Mouse (Mus musculus) heart, embryonic 11.5 days (tissue): ENCODE measurements around the gene Plb1. TPM values are rescaled to one million over a fixed set of nuclear protein-coding genes. Genes with fewer than 3 reads are reported as not detected.

Experiments
- ATAC-seq: fragments of 200-750 bp; cut with Nextera tagmentation; replicated peaks from 2 replicates; pipeline ENCODE4 v1.8.0; 2017; ENCODE audit warnings: moderate library complexity; ENCODE audit not compliant: insufficient number of reproducible peaks, low FRiP score, low TSS enrichment
- H3K27ac ChIP-seq: fragments of 300-500 bp; sonication (generic); 2 replicates; pipeline ENCODE4 v1.5.1; 2014; ENCODE audit warnings: mild to moderate bottlenecking, low read depth, low read length
- H3K27me3 ChIP-seq: fragments of 300-500 bp; sonication (generic); 2 replicates; pipeline ENCODE4 v1.6.1; 2014; ENCODE audit warnings: mild to moderate bottlenecking, low read length, mixed read lengths; ENCODE audit not compliant: control insufficient read depth, insufficient read depth
- H3K36me3 ChIP-seq: fragments of 300-500 bp; sonication (generic); 2 replicates; pipeline ENCODE4 v1.6.1; 2014; ENCODE audit warnings: mild to moderate bottlenecking, low read length, moderate library complexity, mixed read lengths; ENCODE audit not compliant: control insufficient read depth, insufficient read depth
- H3K4me1 ChIP-seq: fragments of 300-500 bp; sonication (generic); 2 replicates; pipeline ENCODE4 v1.6.1; 2014; ENCODE audit warnings: low read length; ENCODE audit not compliant: control insufficient read depth, insufficient read depth
- H3K4me2 ChIP-seq: fragments of 300-500 bp; sonication (generic); 2 replicates; pipeline ENCODE4 v1.6.1; 2014; ENCODE audit warnings: mild to moderate bottlenecking, moderate library complexity
- H3K4me3 ChIP-seq: fragments of 300-500 bp; sonication (generic); 2 replicates; pipeline ENCODE4 v1.5.1; 2014; ENCODE audit warnings: low read depth, low read length
- H3K9ac ChIP-seq: fragments of 300-500 bp; sonication (generic); 2 replicates; pipeline ENCODE4 v1.6.1; 2014; ENCODE audit warnings: mild to moderate bottlenecking, low read depth, low read length, moderate library complexity
- H3K9me3 ChIP-seq: fragments of 300-500 bp; sonication (generic); replicated peaks from 2 replicates; pipeline ENCODE4 v1.6.1; 2016; ENCODE audit warnings: low read length; ENCODE audit not compliant: control insufficient read depth
- WGBS: fragments of 180-500 bp; shearing (Covaris S2); extraction: QIAGEN DNeasy Blood & Tissue Kit; methylation state at CpG from one replicate; pipeline ENCODE4 v1.1.7; 2014; ENCODE audit not compliant: insufficient replicate concordance; 5-methylcytosine and 5-hydroxymethylcytosine counted together
- polyA plus RNA-seq: library from polyadenylated mRNA; unstranded; fragments of >200 nt; fragmentation: Nextera tagmentation; extraction: Ambion mirVana; gene quantifications from 2 replicates; pipeline ENCODE4 v1.2.1, GENCODE M21; 2014

Gene Plb1
- polyA plus RNA-seq, 1 experiment from 2014 or later = 1.4 TPM

DNA sequence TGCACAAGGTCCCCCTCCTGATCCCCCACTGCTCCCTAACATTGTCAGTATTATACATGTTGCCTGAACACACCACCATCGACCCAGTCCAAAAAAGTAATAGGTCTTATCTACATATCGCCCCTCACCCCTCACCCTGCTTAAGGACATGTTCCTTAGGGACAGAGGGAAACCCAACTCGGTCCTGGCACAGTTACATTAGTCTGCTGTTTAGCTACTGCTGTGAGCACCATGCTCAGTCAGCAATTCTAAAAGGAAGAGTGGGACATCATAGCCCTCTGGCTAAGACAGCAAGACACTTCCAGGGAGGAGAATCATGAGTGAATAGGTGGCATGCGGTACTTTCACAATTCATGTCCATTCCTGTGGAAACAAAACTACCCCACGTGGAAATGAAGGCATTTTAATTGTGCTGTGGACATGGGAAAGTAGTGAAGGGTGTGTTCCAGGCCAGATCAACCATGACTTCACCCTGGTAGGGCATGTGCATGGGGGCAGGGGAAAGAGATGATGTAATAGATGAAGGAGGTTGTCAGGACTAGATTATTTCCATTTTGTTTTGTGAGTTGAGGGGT lies 110.3 kb downstream of the Plb1 start:
- Histone ChIP-seq H3K4me3 (no peak overlapping the region), H3K4me1 (peaks cover 19% of the 10 kb centered on the region), H3K36me3 (no peaks in the 10 kb centered on the region), H3K9me3 (no peaks in the 10 kb centered on the region), H3K27ac (no peak overlapping the region), H3K9ac (no peak overlapping the region), H3K27me3 (no peaks in the 10 kb centered on the region), H3K4me2 (no peak overlapping the region)
- WGBS = 58% methylated on average over 5 of the region's 5 CpGs
- no peak for ATAC-seq

- H3K9ac ChIP-seq = peak overlapping the region; percentile 50
- no peaks in the 10 kb centered on the region for H3K36me3 ChIP-seq
- H3K27me3 ChIP-seq = no peaks in the 10 kb centered on the region
- 12% methylated on average over 10 of the region's 10 CpGs for WGBS
- H3K27ac ChIP-seq = peak overlapping the region; percentile 73
- peak overlapping the region; percentile 49 for H3K4me2 ChIP-seq
- peak; percentile 46 for ATAC-seq
- H3K4me3 ChIP-seq = no peak overlapping the region
- H3K9me3 ChIP-seq = no peaks in the 10 kb centered on the region
- peaks cover 29% of the 10 kb centered on the region for H3K4me1 ChIP-seq
Measured at GRCm38 (mm10) chr5:32346025-32346912, 113.8 kb downstream of the Plb1 start.

DNA sequence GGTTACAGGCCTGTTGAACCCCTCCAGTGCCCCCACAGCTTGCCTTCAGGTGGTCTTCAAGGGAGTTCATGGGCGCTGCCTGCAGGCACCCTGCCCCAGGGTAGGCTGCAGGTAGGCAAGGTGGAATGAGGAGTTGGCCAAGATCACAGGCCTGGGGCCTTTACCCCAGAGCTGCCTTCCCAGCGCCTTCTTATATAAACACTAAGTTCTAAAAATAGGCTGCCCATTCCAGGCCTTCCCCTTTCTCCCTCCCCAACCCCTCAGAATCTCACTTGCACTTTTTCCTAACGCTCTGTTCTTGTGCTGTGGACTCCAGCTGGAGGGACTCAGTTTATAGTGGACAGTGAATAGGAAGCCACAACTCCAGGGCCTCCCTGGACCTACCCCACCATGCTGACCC lies 117.2 kb downstream of the Plb1 start:
- Histone ChIP-seq H3K4me1 (peaks cover 29% of the 10 kb centered on the region), H3K4me3 (no peak overlapping the region), H3K4me2 (peak overlapping the region; percentile 22; the same call in 1 of the 2 replicates), H3K27me3 (no peaks in the 10 kb centered on the region), H3K9me3 (no peaks in the 10 kb centered on the region), H3K9ac (peak overlapping the region; percentile 52; the same call in 1 of the 2 replicates), H3K36me3 (no peaks in the 10 kb centered on the region), H3K27ac (peak overlapping the region; percentile 74)
- 30% methylated on average over 3 of the region's 3 CpGs for WGBS
- ATAC-seq = no peak

DNA sequence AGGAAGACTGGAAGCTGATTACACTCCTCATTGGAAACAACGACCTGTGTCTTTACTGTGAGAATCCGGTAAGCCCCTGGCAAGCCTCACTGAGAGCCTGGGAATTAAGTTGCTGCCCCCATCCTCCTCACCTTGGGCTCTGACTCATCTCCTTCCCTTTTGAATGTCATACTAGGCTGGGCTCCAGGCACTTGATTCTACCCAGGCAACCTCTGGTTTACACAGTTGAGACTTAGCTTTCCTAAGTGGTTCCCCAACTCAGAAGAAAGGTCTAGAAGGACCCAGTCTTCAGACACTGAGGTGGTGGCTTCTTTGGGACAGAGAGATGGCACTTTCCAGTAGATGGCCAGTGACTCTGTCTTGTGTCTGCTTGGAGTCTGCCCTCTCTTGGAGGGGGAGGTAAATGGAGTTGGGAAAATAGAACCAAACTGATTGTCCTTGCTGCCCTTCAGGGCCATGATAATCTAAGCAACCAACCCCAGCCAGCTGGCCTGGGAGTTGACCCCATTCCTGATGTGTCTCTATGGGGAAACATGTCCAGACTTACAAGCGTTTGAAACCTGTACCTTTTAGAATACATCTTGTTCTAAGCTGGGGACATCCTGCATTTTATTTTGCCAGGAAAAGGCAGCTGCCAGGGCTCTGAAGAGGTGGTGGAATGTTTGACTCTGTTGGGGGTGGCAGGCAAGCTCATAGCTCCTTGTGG lies 118.2 kb downstream of the Plb1 start:
- no peak overlapping the region for H3K4me2 ChIP-seq
- H3K9ac ChIP-seq = no peak overlapping the region
- no peak overlapping the region for H3K4me3 ChIP-seq
- peak overlapping the region; percentile 74; the same call in 1 of the 2 replicates for H3K27ac ChIP-seq
- 72% methylated on average over 3 of the region's 3 CpGs for WGBS
- no peaks in the 10 kb centered on the region for H3K36me3 ChIP-seq
- ATAC-seq = no peak
- peaks cover 29% of the 10 kb centered on the region for H3K4me1 ChIP-seq
- no peaks in the 10 kb centered on the region for H3K9me3 ChIP-seq
- H3K27me3 ChIP-seq = no peaks in the 10 kb centered on the region

GRCm38 (mm10) chr5:32351721-32352465 lies 119.4 kb downstream of the Plb1 start:
- no peak overlapping the region for H3K27ac ChIP-seq
- WGBS = 86% methylated on average over 4 of the region's 4 CpGs
- H3K4me1 ChIP-seq = peaks cover 20% of the 10 kb centered on the region
- H3K9ac ChIP-seq = no peak overlapping the region
- no peaks in the 10 kb centered on the region for H3K36me3 ChIP-seq
- no peaks in the 10 kb centered on the region for H3K27me3 ChIP-seq
- H3K4me3 ChIP-seq = no peak overlapping the region
- no peak overlapping the region for H3K4me2 ChIP-seq
- H3K9me3 ChIP-seq = no peaks in the 10 kb centered on the region
- ATAC-seq = no peak

- 72% methylated on average over 3 of the region's 3 CpGs for WGBS
- Histone ChIP-seq H3K4me1 (peaks cover 16% of the 10 kb centered on the region), H3K36me3 (no peaks in the 10 kb centered on the region), H3K4me3 (no peak overlapping the region), H3K27me3 (no peaks in the 10 kb centered on the region), H3K27ac (no peak overlapping the region), H3K9ac (no peak overlapping the region), H3K9me3 (no peaks in the 10 kb centered on the region), H3K4me2 (no peak overlapping the region)
- ATAC-seq = no peak
Measured at GRCm38 (mm10) chr5:32352845-32353244, 120.3 kb downstream of the Plb1 start.

- Histone ChIP-seq H3K27me3 (no peaks in the 10 kb centered on the region), H3K36me3 (no peaks in the 10 kb centered on the region), H3K9me3 (no peaks in the 10 kb centered on the region), H3K4me2 (no peak overlapping the region), H3K9ac (no peak overlapping the region), H3K27ac (no peak overlapping the region), H3K4me1 (peaks cover 20% of the 10 kb centered on the region), H3K4me3 (no peak overlapping the region)
- ATAC-seq = no peak
- WGBS = 59% methylated on average over 2 of the region's 2 CpGs
Measured at GRCm38 (mm10) chr5:32353280-32353679, 120.8 kb downstream of the Plb1 start.

DNA sequence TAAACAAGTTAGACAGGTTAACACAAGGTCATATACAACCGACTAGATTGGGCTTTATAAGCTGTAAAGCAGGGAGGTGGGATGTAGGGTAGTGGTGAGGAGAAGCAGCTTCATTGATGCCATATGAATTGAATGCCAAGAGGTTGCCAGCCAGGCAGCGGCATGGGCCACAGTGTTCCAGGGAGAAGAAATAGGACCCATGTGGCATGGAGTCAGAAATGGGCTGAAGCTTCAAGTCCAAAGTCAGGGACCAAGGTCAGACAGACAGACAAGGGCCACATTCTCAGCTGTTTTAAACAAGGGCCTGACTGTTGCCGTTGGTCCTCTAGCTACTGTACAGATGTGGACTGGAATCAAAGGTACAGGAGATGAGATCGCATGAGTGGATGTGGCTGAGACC lies 128.0 kb downstream of the Plb1 start:
- Histone ChIP-seq H3K4me3 (no peak overlapping the region), H3K27ac (no peak overlapping the region), H3K36me3 (no peaks in the 10 kb centered on the region), H3K9me3 (no peaks in the 10 kb centered on the region), H3K4me1 (peaks cover 5% of the 10 kb centered on the region; the same call in 1 of the 2 replicates), H3K4me2 (no peak overlapping the region), H3K9ac (no peak overlapping the region), H3K27me3 (no peaks in the 10 kb centered on the region)
- ATAC-seq = no peak
- WGBS = 83% methylated on average over 4 of the region's 4 CpGs
